Mouse (Mus musculus) limb, embryonic 11.5 days (tissue): ENCODE results near the gene Asnsd1. TPM values are rescaled to one million over a fixed set of nuclear protein-coding genes. Genes with fewer than 3 reads are reported as not detected.
"Not testable (repeated sequence)": the region's sequence is repeated elsewhere in the genome, so short reads cannot be mapped to it uniquely, and the experiment has no call there.

Experiments
- ATAC-seq: fragments of 200-750 bp; cut with Nextera tagmentation; 2 replicates; pipeline ENCODE4 v1.8.0; 2017; ENCODE audit warnings: low read depth; ENCODE audit not compliant: insufficient number of reproducible peaks, low FRiP score, low TSS enrichment
- DNase-seq: peaks from one replicate; pipeline ENCODE4 v3.0.0-alpha.2; 2015; ENCODE audit warnings: low spot score
- H3K27ac ChIP-seq: fragments of 300-500 bp; sonication (generic); replicated peaks from 2 replicates; pipeline ENCODE4 v1.5.1; 2014; ENCODE audit warnings: low read depth, mild to moderate bottlenecking, low read length
- H3K27me3 ChIP-seq: fragments of 300-500 bp; sonication (generic); 2 replicates; pipeline ENCODE4 v1.6.1; 2014; ENCODE audit warnings: mild to moderate bottlenecking, low read length, mixed read lengths; ENCODE audit not compliant: control insufficient read depth, insufficient read depth
- H3K36me3 ChIP-seq: fragments of 300-500 bp; sonication (generic); 2 replicates; pipeline ENCODE4 v1.6.1; 2014; ENCODE audit warnings: mild to moderate bottlenecking, low read length, moderate library complexity, mixed read lengths; ENCODE audit not compliant: control insufficient read depth, insufficient read depth
- H3K4me1 ChIP-seq: fragments of 300-500 bp; sonication (generic); 2 replicates; pipeline ENCODE4 v1.6.1; 2014; ENCODE audit warnings: low read length, mixed read lengths; ENCODE audit not compliant: control insufficient read depth, insufficient read depth
- H3K4me2 ChIP-seq: fragments of 300-500 bp; sonication (generic); 2 replicates; pipeline ENCODE4 v1.6.1; 2014; ENCODE audit warnings: low read depth, mild to moderate bottlenecking, moderate library complexity; ENCODE audit not compliant: severe bottlenecking
- H3K4me3 ChIP-seq: fragments of 300-500 bp; sonication (generic); 2 replicates; pipeline ENCODE4 v1.5.1; 2014; ENCODE audit warnings: low read depth, low read length
- H3K9ac ChIP-seq: fragments of 300-500 bp; sonication (generic); 2 replicates; pipeline ENCODE4 v1.6.1; 2014; ENCODE audit warnings: mild to moderate bottlenecking, low read length
- H3K9me3 ChIP-seq: fragments of 300-500 bp; sonication (generic); 2 replicates; pipeline ENCODE4 v1.6.1; 2016; ENCODE audit warnings: low read length; ENCODE audit not compliant: control insufficient read depth
- WGBS: fragments of 180-500 bp; shearing (Covaris S2); extraction: QIAGEN DNeasy Blood & Tissue Kit; methylation state at CpG from one replicate; pipeline ENCODE4 v1.1.7; 2014; 5-methylcytosine and 5-hydroxymethylcytosine counted together
- polyA plus RNA-seq: library from polyadenylated mRNA; unstranded; fragments of >200 nt; fragmentation: Nextera tagmentation; extraction: Ambion mirVana; gene quantifications from 2 replicates; pipeline ENCODE4 v1.2.1, GENCODE M21; 2014

Gene Asnsd1
- polyA plus RNA-seq: 91.1 and 99.0 TPM in 2 replicates

- DNase-seq (peak; percentile 96), ATAC-seq (peak; percentile 99)
- Histone ChIP-seq H3K4me1 (0 out of 2 replicates have a peak, but pooled peaks cover 2% of the 10 kb centered on the region), H3K4me2 (peak within 1 kb of the TSS; percentile 37), H3K9me3 (no peaks in the 10 kb centered on the region), H3K27ac (0 out of 2 replicates have a peak within 1 kb of the TSS, but pooled peaks have one; percentile 39), H3K36me3 (peaks cover 8% of the 10 kb centered on the region; the same call in 1 of the 2 replicates), H3K27me3 (no peaks in the 10 kb centered on the region), H3K9ac (peak within 1 kb of the TSS; percentile 91), H3K4me3 (peak within 1 kb of the TSS; percentile 85)
- WGBS: under 1% methylated on average over 40 of the region's 44 CpGs
Observed at GRCm38 (mm10) chr1:53352327-53353261, at the start of gene Asnsd1, which contains the start of the genes Asdurf and Gm28551. TSS of gene Asnsd1 (minus strand) at chr1:53352752. TSS of gene Asdurf (minus strand) at chr1:53352619. TSS of gene Gm28551 (minus strand) at chr1:53352667.

DNA sequence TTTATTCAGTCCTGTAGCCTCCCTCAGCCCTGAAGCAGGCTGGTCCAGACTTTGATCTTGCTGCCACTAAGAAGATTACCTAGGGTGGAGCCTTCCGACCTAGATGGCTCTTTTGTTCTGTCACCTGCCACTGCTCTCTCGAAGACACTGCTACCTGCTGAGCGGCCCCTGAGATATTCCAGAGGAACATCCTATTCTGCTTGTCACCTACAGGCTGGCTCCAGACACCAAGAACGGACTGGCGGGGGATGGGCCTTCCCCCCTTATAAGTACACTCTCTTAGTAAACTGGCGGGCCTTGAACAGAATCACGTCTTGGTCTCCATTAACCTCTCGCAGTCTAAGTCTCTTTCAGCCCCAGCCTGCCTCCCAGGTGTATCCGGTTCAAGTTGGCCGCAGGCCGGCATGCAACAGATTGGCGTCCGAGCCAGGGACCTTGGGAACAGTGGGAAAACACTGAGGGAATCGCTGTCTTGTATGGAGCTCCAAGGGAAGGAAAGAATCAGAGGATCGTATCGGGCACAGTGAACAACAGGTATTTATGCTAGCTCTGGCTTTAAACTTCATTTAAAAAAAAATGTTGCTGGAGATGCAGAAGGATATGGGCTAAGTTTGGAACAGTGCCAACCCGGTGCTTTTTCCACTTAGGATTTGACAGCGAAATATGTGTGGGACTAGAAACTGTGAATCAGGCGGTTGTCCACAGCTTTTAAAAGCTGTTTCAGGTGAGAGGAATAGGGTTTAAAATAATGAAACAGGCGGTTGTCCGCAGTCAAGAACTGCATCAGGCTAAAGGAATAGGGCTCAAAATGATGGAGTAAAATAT is 41.6 kb upstream of the Asnsd1 start:
- peak; percentile 46 for DNase-seq
- not testable (repeated sequence) for H3K4me1 ChIP-seq, H3K27me3 ChIP-seq, H3K27ac ChIP-seq, H3K36me3 ChIP-seq, H3K4me3 ChIP-seq, ATAC-seq, H3K9ac ChIP-seq, H3K9me3 ChIP-seq
- 0 out of 2 replicates have a peak overlapping the region, but pooled peaks have one; percentile 12 for H3K4me2 ChIP-seq
- WGBS: 38% methylated on average over 21 of the region's 21 CpGs

- H3K27me3 ChIP-seq: no peaks in the 10 kb centered on the region
- no peaks in the 10 kb centered on the region; the same call in 1 of the 2 replicates for H3K9me3 ChIP-seq
- H3K9ac ChIP-seq: no peak overlapping the region
- DNase-seq (no peak), ATAC-seq (no peak)
- no peak overlapping the region for H3K27ac ChIP-seq
- no peak overlapping the region for H3K4me3 ChIP-seq
- no peaks in the 10 kb centered on the region for H3K36me3 ChIP-seq
- H3K4me1 ChIP-seq: no peaks in the 10 kb centered on the region
- H3K4me2 ChIP-seq: no peak overlapping the region
- 94% methylated on average over 12 of the region's 14 CpGs for WGBS
Observed at GRCm38 (mm10) chr1:53388762-53389161, 36.2 kb upstream of the Asnsd1 start.

GRCm38 (mm10) chr1:53384085-53384688 is 31.6 kb upstream of the Asnsd1 start:
- no peak overlapping the region for H3K4me2 ChIP-seq
- H3K27me3 ChIP-seq: no peaks in the 10 kb centered on the region
- no peak for ATAC-seq
- H3K9me3 ChIP-seq: no peaks in the 10 kb centered on the region; the same call in 1 of the 2 replicates
- no peak overlapping the region for H3K27ac ChIP-seq
- H3K4me1 ChIP-seq: no peaks in the 10 kb centered on the region
- no peaks in the 10 kb centered on the region for H3K36me3 ChIP-seq
- H3K4me3 ChIP-seq: no peak overlapping the region
- DNase-seq: no peak
- no peak overlapping the region for H3K9ac ChIP-seq
- WGBS: 75% methylated on average over 6 of the region's 6 CpGs

DNA sequence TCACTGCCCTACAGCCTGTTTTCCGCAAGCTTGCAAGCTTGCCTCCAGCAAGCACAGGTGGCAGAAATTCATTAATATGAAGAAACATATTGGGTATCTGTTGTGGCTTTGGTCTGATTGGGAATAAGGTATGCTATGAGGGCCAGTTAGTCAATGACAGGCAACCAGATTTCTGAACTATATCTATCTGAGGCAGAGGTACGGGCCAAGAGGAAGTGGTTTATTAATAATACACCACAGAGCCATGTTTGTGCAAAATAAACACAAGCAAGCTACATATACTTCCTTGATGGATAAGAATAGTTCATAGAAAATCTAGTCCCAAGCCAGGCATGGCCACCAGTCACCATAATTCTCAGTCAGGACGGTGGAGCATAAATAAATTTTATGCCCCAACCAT is 25.2 kb upstream of the Asnsd1 start:
- no peak overlapping the region for H3K4me2 ChIP-seq
- no peak for ATAC-seq
- no peaks in the 10 kb centered on the region for H3K36me3 ChIP-seq
- H3K9ac ChIP-seq: no peak overlapping the region
- no peak for DNase-seq
- no peaks in the 10 kb centered on the region for H3K27me3 ChIP-seq
- no peak overlapping the region for H3K27ac ChIP-seq
- no peaks in the 10 kb centered on the region for H3K4me1 ChIP-seq
- H3K9me3 ChIP-seq: no peaks in the 10 kb centered on the region
- no peak overlapping the region for H3K4me3 ChIP-seq
- WGBS: 78% methylated on average over 3 of the region's 3 CpGs

- not testable (repeated sequence) for H3K36me3 ChIP-seq, H3K4me2 ChIP-seq, H3K27me3 ChIP-seq, DNase-seq, H3K9ac ChIP-seq, H3K4me3 ChIP-seq, H3K4me1 ChIP-seq, H3K9me3 ChIP-seq, H3K27ac ChIP-seq, ATAC-seq
- WGBS: 91% methylated on average over 2 of the region's 2 CpGs
Observed at GRCm38 (mm10) chr1:53375965-53376364, 23.4 kb upstream of the Asnsd1 start.

DNA sequence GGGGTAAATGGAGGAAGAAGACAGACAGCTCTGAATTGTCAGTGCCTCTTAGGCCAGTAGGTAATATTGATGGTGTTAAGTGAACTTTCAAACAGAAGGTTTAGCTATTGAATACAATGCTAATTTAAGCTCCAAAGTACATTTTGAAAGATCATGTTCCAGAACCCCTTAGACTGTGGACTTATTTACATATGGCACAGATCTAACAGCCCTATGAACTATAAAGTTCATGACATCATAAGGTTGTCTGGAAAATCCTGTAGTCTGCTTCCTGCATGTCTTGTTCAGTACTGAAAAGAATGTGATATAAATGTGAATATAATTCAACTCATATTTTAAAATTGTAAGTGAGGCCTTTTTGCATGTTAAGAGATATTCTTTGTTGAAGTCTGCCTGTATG is 6.4 kb upstream of the Asnsd1 start:
- no peak overlapping the region for H3K4me3 ChIP-seq
- H3K9ac ChIP-seq: no peak overlapping the region
- H3K4me2 ChIP-seq: no peak overlapping the region
- no peak overlapping the region for H3K27ac ChIP-seq
- no peak for DNase-seq
- no peaks in the 10 kb centered on the region for H3K9me3 ChIP-seq
- no peak for ATAC-seq
- H3K4me1 ChIP-seq: no peaks in the 10 kb centered on the region
- H3K36me3 ChIP-seq: no peaks in the 10 kb centered on the region
- H3K27me3 ChIP-seq: no peaks in the 10 kb centered on the region

DNA sequence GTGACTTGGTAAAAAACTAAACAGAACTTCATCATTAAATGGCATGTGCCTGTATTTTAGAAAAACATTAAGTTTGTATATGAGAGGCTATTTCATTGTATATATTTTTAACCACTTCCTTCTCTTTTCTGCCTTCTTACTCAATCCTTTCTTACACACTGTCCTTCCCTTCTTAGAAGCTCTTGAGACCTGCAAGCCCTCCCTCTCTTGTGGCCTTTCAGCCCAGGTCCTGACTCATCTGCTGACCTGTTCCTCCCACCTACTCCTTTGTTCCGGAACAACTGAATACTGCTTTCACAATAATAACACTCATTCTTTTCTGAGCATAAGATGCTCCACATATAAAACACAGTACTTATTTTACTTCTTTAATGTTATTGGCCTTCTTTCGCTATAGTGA is 11.5 kb downstream of the Asnsd1 start:
- Histone ChIP-seq H3K36me3 (peaks cover 5% of the 10 kb centered on the region), H3K27ac (no peak overlapping the region), H3K4me2 (no peak overlapping the region), H3K4me1 (no peaks in the 10 kb centered on the region), H3K4me3 (no peak overlapping the region), H3K9ac (no peak overlapping the region), H3K9me3 (no peaks in the 10 kb centered on the region), H3K27me3 (no peaks in the 10 kb centered on the region)
- DNase-seq: no peak
- 96% methylated on average over 2 of the region's 2 CpGs for WGBS
- no peak for ATAC-seq
